Mouse (Mus musculus) testis, adult 2 months (tissue): ENCODE measurements around the gene Reps1.

Source experiments
- CTCF ChIP-seq: fragments of 200-500 bp; IDR thresholded peaks from 2 replicates; pipeline ENCODE4 v1.5.1; 2012; ENCODE audit warnings: low read depth, mild to moderate bottlenecking, inconsistent platforms, low read length, moderate library complexity; ENCODE audit not compliant: control insufficient read depth, insufficient read depth, insufficient replicate concordance
- POLR2A ChIP-seq: fragments of 200-500 bp; IDR thresholded peaks from 2 replicates; pipeline ENCODE4 v1.6.1; 2012; ENCODE audit warnings: low read depth, mild to moderate bottlenecking, inconsistent platforms, low read length, moderate library complexity; ENCODE audit not compliant: control insufficient read depth

GRCm38 (mm10) chr10:18055696-18056390, at the start of gene Reps1:
- TF ChIP-seq POLR2A, result no peak
- no peak for TF ChIP-seq CTCF
